Mouse (Mus musculus): ENCODE measurements around the gene 1300017J02Rik. TPM values are rescaled to one million over a fixed set of nuclear protein-coding genes. Genes with fewer than 3 reads are reported as not detected.

Gene 1300017J02Rik
- polyA plus RNA-seq, 1 experiment, result 20.3 TPM

GRCm38 (mm10) chr9:103239471-103239870 lies 65.4 kb downstream of the 1300017J02Rik start:
- H3K36me3 ChIP-seq (ENCODE audit: control insufficient read depth, insufficient read depth, low read length), result no peaks in the 10 kb centered on the region
- no peaks in the 10 kb centered on the region for H3K27me3 ChIP-seq (ENCODE audit: control insufficient read depth, insufficient read depth, low read length)
- H3K4me1 ChIP-seq (ENCODE audit: control insufficient read depth, insufficient read depth, low read length), result no peaks in the 10 kb centered on the region
- no peak overlapping the region for H3K27ac ChIP-seq (ENCODE audit: control insufficient read depth, insufficient read depth, low read depth, low read length)
- no peak overlapping the region for H3K4me3 ChIP-seq (ENCODE audit: control insufficient read depth, low read depth, low read length)
- TF ChIP-seq CTCF (IDR thresholded peaks at IDR 0.05; ENCODE audit: control insufficient read depth, insufficient read depth, insufficient replicate concordance, low read depth, low read length) (no peak), POLR2A (IDR thresholded peaks at IDR 0.05; ENCODE audit: control insufficient read depth, low read depth, low read length) (no peak)

GRCm38 (mm10) chr9:103234565-103235165 lies 70.2 kb downstream of the 1300017J02Rik start:
- Histone ChIP-seq H3K36me3 (ENCODE audit: control insufficient read depth, insufficient read depth, low read length) (no peaks in the 10 kb centered on the region), H3K4me1 (ENCODE audit: control insufficient read depth, insufficient read depth, low read length) (peaks cover 3% of the 10 kb centered on the region), H3K27me3 (ENCODE audit: control insufficient read depth, insufficient read depth, low read length) (no peaks in the 10 kb centered on the region), H3K27ac (ENCODE audit: control insufficient read depth, insufficient read depth, low read depth, low read length) (peak overlapping the region; percentile 9; the same call in 1 of the 2 replicates), H3K4me3 (ENCODE audit: control insufficient read depth, low read depth, low read length) (no peak overlapping the region)
- TF ChIP-seq CTCF (IDR thresholded peaks at IDR 0.05; ENCODE audit: control insufficient read depth, insufficient read depth, insufficient replicate concordance, low read depth, low read length), result no peak
- no peak for TF ChIP-seq POLR2A (IDR thresholded peaks at IDR 0.05; ENCODE audit: control insufficient read depth, low read depth, low read length)

- H3K4me3 ChIP-seq (ENCODE audit: control insufficient read depth, low read depth, low read length), result no peak overlapping the region
- no peaks in the 10 kb centered on the region for H3K36me3 ChIP-seq (ENCODE audit: control insufficient read depth, insufficient read depth, low read length)
- peaks cover 3% of the 10 kb centered on the region for H3K4me1 ChIP-seq (ENCODE audit: control insufficient read depth, insufficient read depth, low read length)
- H3K27me3 ChIP-seq (ENCODE audit: control insufficient read depth, insufficient read depth, low read length), result no peaks in the 10 kb centered on the region
- TF ChIP-seq POLR2A (IDR thresholded peaks at IDR 0.05; ENCODE audit: control insufficient read depth, low read depth, low read length), result no peak
- no peak for TF ChIP-seq CTCF (IDR thresholded peaks at IDR 0.05; ENCODE audit: control insufficient read depth, insufficient read depth, insufficient replicate concordance, low read depth, low read length)
- H3K27ac ChIP-seq (ENCODE audit: control insufficient read depth, insufficient read depth, low read depth, low read length), result no peak overlapping the region
Observed at GRCm38 (mm10) chr9:103234059-103234458, 70.8 kb downstream of the 1300017J02Rik start.

- TF ChIP-seq POLR2A (IDR thresholded peaks at IDR 0.05; ENCODE audit: control insufficient read depth, low read depth, low read length) (no peak), CTCF (IDR thresholded peaks at IDR 0.05; ENCODE audit: control insufficient read depth, insufficient read depth, insufficient replicate concordance, low read depth, low read length) (no peak)
- Histone ChIP-seq H3K36me3 (ENCODE audit: control insufficient read depth, insufficient read depth, low read length) (no peaks in the 10 kb centered on the region), H3K4me1 (ENCODE audit: control insufficient read depth, insufficient read depth, low read length) (peaks cover 3% of the 10 kb centered on the region), H3K4me3 (ENCODE audit: control insufficient read depth, low read depth, low read length) (no peak overlapping the region), H3K27ac (ENCODE audit: control insufficient read depth, insufficient read depth, low read depth, low read length) (no peak overlapping the region), H3K27me3 (ENCODE audit: control insufficient read depth, insufficient read depth, low read length) (no peaks in the 10 kb centered on the region)
Observed at GRCm38 (mm10) chr9:103233006-103233395, 71.9 kb downstream of the 1300017J02Rik start.

- Histone ChIP-seq H3K36me3 (ENCODE audit: control insufficient read depth, insufficient read depth, low read length) (no peaks in the 10 kb centered on the region), H3K27ac (ENCODE audit: control insufficient read depth, insufficient read depth, low read depth, low read length) (no peak overlapping the region), H3K4me1 (ENCODE audit: control insufficient read depth, insufficient read depth, low read length) (peaks cover 5% of the 10 kb centered on the region), H3K27me3 (ENCODE audit: control insufficient read depth, insufficient read depth, low read length) (no peaks in the 10 kb centered on the region), H3K4me3 (ENCODE audit: control insufficient read depth, low read depth, low read length) (no peak overlapping the region)
- TF ChIP-seq POLR2A (IDR thresholded peaks at IDR 0.05; ENCODE audit: control insufficient read depth, low read depth, low read length), result no peak
- no peak for TF ChIP-seq CTCF (IDR thresholded peaks at IDR 0.05; ENCODE audit: control insufficient read depth, insufficient read depth, insufficient replicate concordance, low read depth, low read length)
Observed at GRCm38 (mm10) chr9:103232232-103233005, 72.5 kb downstream of the 1300017J02Rik start.

GRCm38 (mm10) chr9:103230151-103230951 lies 74.5 kb downstream of the 1300017J02Rik start, which contains the start of the genes Gm20425 and Trf:
Gene Gm20425 (minus strand): TSS chr9:103230307.
Gene Trf (minus strand): TSS chr9:103230444.
- Histone ChIP-seq H3K27ac (ENCODE audit: control insufficient read depth, insufficient read depth, low read depth, low read length) (peak within 1 kb of the TSS; percentile 41), H3K4me3 (ENCODE audit: control insufficient read depth, low read depth, low read length) (peak within 1 kb of the TSS; percentile 21; the same call in 1 of the 2 replicates), H3K36me3 (ENCODE audit: control insufficient read depth, insufficient read depth, low read length) (no peaks in the 10 kb centered on the region), H3K27me3 (ENCODE audit: control insufficient read depth, insufficient read depth, low read length) (no peaks in the 10 kb centered on the region), H3K4me1 (ENCODE audit: control insufficient read depth, insufficient read depth, low read length) (peaks cover 5% of the 10 kb centered on the region)
- no peak for TF ChIP-seq CTCF (IDR thresholded peaks at IDR 0.05; ENCODE audit: control insufficient read depth, insufficient read depth, insufficient replicate concordance, low read depth, low read length)
- no peak for TF ChIP-seq POLR2A (IDR thresholded peaks at IDR 0.05; ENCODE audit: control insufficient read depth, low read depth, low read length)

All from testis, adult 2 months (tissue).